8 mouse cellular contexts compared by ENCODE assay signal in the genomic region with DNA sequence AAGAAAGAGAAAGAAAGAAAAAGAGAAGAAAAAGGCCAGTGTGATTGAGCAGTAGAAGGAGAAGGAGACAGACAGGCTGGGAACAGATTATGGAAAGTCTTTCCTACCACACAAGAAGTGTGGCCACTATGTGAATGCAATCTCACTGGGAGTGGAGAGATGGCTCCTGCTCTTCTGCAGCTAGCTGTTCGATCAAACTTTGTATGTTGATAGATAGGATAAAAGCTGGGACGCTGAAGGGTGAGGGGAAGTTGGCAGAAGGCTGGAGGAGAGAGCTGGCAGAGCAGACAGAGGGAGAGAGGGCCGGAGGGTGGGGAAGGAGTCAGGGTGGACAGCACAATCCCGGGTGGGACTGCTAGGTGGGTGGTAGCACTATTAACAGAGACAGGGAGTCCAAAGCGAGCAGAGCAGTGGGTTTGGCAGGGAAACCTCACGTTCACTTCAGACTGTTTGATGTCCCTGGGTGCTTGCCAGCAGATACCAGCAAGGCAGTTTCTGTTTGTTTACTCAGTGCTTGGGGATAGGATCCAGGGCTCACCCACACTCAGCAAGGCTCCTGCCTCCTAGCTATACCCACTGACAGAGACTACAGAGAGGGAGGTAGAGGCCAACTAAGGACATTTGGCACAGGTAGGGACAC. TPM values are rescaled to one million over a fixed set of nuclear protein-coding genes. Genes with fewer than 3 reads are reported as not detected.
DNase-seq lines count a peak whose midpoint lies in the region; ATAC-seq lines count a peak whose summit lies in the region.

No protein-coding gene starts in this region.

- H3K36me3 ChIP-seq in heart, embryonic 11.5 days (ENCODE audit: control insufficient read depth, insufficient read depth, low read length): no peaks in the 10 kb centered on the region
- H3K36me3 ChIP-seq in midbrain, embryonic 16.5 days (ENCODE audit: control insufficient read depth, insufficient read depth, low read length): no peaks in the 10 kb centered on the region

- H3K9me3 ChIP-seq in heart, embryonic 11.5 days (replicated peaks; ENCODE audit: control insufficient read depth, low read length): no peaks in the 10 kb centered on the region
- H3K9me3 ChIP-seq in midbrain, embryonic 16.5 days (replicated peaks; ENCODE audit: control insufficient read depth, low read length, poor library complexity, severe bottlenecking): no peaks in the 10 kb centered on the region

- DNase-seq in heart, adult 18-20 months: peak; percentile 65 to 69
- DNase-seq in T-cell, adult 2 months (ENCODE audit: low spot score): peak; percentile 68
- peak; percentile 32 to 36 for DNase-seq in frontal cortex, postnatal 36 days (ENCODE audit: low spot score in 2 of 2)
- peak; percentile 71 for DNase-seq in layer of hippocampus, adult 9-11 months
- peak; percentile 13 for DNase-seq in ovary, postnatal 10 days (ENCODE audit: low spot score)
- DNase-seq in neural tube, embryonic 10.5 days (ENCODE audit: extremely low spot score, low spot score): no peak

- no peak overlapping the region; the same call in 1 of the 2 replicates for H3K9ac ChIP-seq in heart, embryonic 11.5 days (ENCODE audit: low read depth, low read length)
- H3K9ac ChIP-seq in midbrain, embryonic 16.5 days (ENCODE audit: low read depth, low read length): no peak overlapping the region

- H3K4me1 ChIP-seq in heart, embryonic 11.5 days (ENCODE audit: control insufficient read depth, insufficient read depth, low read length): no peaks in the 10 kb centered on the region
- H3K4me1 ChIP-seq in midbrain, embryonic 16.5 days (ENCODE audit: control insufficient read depth, insufficient read depth, low read length): no peaks in the 10 kb centered on the region

- no peaks in the 10 kb centered on the region for H3K27me3 ChIP-seq in heart, embryonic 11.5 days (ENCODE audit: control insufficient read depth, insufficient read depth, low read length)
- H3K27me3 ChIP-seq in midbrain, embryonic 16.5 days (ENCODE audit: control insufficient read depth, insufficient read depth, low read depth, low read length): no peaks in the 10 kb centered on the region

- WGBS in heart, embryonic 11.5 days (ENCODE audit: insufficient replicate concordance): 32% methylated on average over 6 of the region's 6 CpGs
- WGBS in midbrain, embryonic 16.5 days: 65% methylated on average over 6 of the region's 6 CpGs

- H3K4me3 ChIP-seq in heart, embryonic 11.5 days (ENCODE audit: low read depth, low read length): no peak overlapping the region
- H3K4me3 ChIP-seq in midbrain, embryonic 16.5 days (ENCODE audit: low read depth, low read length): no peak overlapping the region

- H3K4me2 ChIP-seq in heart, embryonic 11.5 days: no peak overlapping the region
- H3K4me2 ChIP-seq in midbrain, embryonic 16.5 days (ENCODE audit: low read length): no peak overlapping the region

- no peak for ATAC-seq in heart, embryonic 11.5 days (replicated peaks; ENCODE audit: insufficient number of reproducible peaks, low FRiP score, low TSS enrichment)
- ATAC-seq in midbrain, embryonic 16.5 days: no peak

- no peak overlapping the region for H3K27ac ChIP-seq in heart, embryonic 11.5 days (ENCODE audit: low read depth, low read length)
- H3K27ac ChIP-seq in midbrain, embryonic 16.5 days (ENCODE audit: low read length): no peak overlapping the region

RNA-seq across cellular contexts. Expression of a gene that starts 35.4 kb away (rescaled TPM):
- total RNA-seq in heart, adult 18-20 months (2021): 10 to 100 TPM; 18.8 to 21.7 TPM
- polyA plus RNA-seq in heart, embryonic 11.5 days (2014; fragmentation: Nextera tagmentation; extraction: Ambion mirVana): 17.2 and 18.6 TPM in 2 replicates
- 1.9 and 4.1 TPM in 2 replicates for polyA plus RNA-seq in midbrain, embryonic 16.5 days (2015; fragmentation: Nextera tagmentation; extraction: Ambion mirVana)
